Mouse (Mus musculus): Measurements from ENCODE around the gene Med16.
A peak's percentile ranks its signal among the peaks of the same experiment; 100 is the strongest.
"Not testable (repeated sequence)": the region's sequence is repeated elsewhere in the genome, so short reads cannot be mapped to it uniquely, and the experiment has no call there.

The Med16 gene

DNA sequence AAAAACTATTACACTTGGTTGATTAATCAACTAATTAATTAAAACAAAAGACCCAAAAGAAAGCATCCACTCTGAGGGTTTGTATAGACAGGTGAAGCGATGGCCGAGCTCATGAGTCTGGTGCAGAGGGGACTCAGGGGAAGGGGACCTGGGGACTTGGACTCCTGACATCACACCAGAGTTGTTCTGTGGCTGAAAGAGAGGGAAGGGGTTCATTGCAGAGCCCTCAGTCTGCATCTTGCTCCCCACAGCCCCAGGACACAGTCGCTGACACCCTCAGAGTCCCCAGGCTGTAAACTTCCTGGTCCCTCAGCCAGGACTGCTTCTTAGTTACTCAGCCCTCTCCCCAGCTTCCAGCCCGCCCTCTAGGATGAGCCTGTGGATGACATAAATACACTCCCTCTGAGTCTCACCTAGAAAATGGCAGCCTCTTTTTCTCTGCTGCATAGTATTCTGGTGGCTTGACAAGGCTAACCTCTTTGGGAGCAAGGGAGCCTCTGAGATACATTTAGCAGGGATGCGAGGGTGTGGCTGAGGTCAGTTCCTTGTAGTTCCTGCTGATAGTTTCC is 8.9 kb upstream of the Med16 start:
- DNase-seq (ENCODE audit: low read depth) = no peak

DNA sequence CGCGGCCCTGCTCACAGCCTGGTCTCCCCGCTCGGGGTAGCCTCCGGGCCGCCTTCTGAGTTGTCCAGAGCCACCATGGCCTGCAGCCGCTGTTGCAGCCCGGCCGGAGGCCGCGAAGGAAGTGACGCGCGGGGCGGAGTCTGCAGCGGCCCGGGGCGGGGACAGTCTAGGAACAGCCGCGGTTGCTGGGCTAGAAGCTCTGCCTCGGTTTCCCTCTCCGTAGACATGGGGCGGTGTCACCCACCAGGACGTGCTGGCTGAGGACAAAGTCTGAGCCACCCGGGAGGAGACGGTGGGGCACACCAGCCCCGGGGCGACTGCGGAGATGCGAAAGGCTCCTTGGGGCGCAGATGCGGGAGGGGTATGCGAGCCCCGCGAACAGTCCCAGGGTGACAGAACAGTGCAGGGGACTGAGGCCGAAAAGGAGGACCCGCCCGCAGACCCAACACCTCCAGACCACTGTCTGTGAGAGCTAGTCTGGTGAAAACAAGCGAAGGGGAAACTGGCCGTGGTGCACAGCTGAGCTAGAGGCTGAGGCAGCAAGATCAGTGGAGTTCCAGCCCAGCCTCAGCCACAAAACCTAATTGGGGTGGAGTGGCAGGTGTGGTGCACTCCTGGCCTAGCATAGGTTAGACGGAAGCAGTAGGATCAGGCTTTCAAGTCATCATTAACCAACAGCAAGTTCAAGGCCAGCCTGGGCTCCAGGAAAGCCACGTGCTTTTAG is 8.2 kb upstream of the Med16 start, which contains the start of gene Kiss1r:
Gene Kiss1r (plus strand): TSS at position 164 of the 724 bp plus-strand sequence.
- DNase-seq (ENCODE audit: low read depth) = peak; percentile 77

DNA sequence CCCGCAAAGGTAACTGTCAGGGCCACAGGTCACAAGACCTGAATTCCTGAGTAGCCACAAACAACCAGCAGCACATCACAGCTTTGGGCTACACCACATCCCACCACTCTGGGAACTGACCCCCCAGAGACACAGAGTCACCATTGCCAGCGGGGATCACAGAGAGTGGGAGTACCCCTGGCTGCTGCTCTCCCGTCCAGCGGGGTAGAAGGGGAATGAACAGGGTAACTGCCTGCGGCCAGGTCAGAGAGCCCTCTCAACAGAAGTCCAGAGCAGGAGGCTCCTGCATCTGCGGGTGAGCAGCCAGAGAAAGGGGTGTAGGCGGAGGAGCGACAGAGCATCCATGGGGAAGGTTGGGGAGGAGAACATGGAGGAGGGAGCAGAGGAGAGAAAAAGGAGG is 7.4 kb upstream of the Med16 start:
- peak; percentile 34 for DNase-seq (ENCODE audit: low read depth)

DNA sequence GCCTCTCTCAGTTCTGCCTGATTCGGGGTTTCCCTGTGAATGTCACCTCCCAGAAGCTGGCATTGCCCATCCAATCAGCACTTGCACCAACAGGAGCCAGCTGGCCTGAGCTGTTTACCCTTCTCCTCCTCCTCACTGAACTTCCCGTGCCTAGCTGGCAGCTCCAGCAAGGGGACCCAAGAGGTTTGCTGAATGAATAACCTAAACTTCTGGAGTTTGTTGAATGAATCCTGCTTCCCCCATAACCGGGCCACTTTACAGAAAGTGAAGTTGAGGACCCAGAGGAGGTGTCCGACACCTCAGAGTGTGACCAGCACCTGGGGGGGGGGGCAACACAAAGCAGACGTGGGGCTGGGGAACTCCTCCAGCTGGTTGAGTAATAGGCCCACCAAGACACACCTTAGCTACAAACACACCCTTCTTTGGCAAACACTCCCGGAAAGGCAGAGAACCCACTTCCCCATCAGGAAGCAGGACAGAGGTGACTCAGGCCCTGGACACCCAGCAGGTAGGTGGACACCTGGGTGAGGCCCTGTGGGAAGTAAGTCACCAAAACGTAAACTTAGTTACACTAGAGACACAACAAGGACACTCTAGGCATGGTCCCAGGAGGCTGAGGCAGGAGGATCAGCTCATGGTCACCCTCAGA is 6.3 kb upstream of the Med16 start:
- peak; percentile 65 for DNase-seq (ENCODE audit: low read depth)

DNA sequence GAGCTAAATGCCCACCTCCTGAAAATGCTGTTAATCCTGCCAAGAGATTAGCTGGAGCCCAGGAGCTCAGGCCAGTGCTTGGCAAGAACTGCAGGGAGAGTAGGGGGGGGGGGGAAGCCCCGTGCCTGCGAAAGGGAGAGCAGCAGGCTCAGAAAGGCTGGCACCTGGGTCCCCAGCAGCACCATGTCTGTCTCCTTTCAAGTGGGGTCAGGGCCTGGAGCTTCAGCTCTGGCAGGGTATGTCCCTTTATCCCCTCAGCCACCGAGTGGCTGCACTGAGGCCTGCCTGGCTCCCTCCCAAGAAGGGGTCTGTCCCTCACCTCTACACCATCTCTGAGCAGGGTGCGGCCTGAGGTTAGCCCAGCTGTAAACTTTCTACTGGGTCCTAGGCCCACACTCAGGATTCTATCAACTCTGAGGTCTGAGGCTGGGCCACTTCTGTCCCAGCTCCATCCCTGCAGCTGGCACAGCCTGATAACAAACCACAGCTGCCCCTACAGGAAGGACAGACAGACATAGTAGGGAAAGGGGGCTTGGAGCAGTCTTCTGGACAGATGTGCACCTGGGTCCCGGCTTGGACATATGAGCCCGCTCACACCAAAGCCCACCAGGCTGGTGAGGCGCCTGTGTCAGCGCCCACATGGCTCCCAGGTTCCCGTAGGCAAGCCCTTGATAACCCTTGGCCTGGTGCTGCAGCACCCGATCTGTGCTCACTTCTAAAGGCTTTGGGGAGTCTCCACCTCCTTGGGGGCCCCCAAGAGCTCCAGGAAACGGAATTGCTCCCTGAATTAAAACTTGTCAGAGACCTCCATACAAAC is 5.6 kb upstream of the Med16 start:
- peak; percentile 85 for DNase-seq (ENCODE audit: low read depth)

DNA sequence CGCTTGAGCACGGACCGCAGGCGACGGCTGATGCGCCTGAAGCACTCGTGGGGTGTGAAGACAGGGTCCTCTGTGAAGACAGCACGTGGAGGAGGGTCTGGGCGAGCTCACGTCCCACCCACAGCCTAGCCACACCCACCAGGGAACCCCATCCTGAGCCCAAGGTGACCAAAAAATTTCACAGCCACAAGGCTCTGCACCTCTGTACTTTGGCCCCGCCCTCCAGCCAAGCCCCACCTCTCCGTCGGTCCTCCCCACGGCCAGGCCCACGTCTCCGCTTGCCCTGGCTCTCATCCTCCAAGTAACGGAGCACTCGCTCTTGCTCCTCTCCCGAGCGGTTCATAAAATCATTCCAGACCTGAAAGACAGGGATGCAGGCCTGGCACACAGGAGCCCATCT is 3.7 kb upstream of the Med16 start:
- DNase-seq (ENCODE audit: low read depth) = no peak

DNA sequence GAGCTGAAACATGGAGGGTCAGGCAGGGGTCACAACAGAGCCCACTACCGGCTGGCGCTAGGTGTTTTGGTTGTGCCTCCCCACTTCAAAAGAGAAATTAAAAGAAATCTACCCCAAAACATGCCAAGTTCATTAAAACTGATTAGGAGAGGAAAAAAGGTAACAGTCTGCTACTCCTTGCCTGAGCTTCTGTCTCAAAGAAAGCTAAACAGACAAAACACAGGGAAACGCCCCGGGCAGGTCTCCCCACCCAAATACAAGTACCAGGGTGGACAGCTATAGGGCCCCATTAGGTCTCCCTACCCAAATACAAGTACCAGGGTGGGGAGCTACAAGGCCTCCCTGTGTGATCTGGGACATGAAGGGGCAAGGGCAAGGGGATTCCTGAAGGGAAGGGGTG is 1.8 kb upstream of the Med16 start, which contains the start of gene Gm26602:
Gene Gm26602 (plus strand): TSS at position 301 of the 400 bp plus-strand sequence.
- no peak for DNase-seq (ENCODE audit: low read depth)

DNA sequence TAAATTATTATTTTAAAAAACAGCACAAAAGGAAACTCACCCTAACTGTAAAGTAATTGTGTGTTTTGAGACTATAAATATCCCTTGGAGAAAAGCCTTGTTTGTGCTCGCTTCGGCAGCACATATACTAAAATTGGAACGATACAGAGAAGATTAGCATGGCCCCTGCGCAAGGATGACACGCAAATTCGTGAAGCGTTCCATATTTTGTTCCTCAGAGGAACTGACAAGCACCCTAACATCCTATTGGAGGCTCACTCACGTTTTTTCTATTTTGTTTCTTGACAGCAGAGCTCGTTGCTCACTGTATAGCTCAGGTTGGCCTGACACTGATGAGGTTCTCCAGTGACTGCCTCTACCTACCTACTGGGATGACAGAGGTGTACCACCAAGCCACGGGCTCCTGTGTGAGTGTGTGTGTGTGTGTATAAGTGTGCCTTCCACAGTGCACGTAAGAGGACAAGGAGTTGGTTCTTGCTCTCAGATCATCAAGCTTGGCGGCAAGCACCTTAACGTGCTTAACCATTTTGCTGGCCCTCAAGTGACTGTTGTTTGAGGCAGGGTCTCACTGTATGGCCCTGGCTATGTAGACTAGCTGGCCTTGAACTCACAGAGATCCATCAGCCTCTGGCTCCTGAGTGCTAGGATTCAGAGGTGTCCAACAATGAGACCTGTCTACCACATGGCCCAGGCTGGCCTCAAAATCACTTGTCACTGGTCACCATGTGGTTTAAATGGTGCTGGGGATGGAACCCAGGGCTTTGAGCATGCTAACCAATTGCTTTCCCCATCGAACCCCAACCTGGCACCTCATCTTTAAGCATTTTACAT is 584 bp upstream of the Med16 start:
- no peak for DNase-seq (ENCODE audit: low read depth)

DNA sequence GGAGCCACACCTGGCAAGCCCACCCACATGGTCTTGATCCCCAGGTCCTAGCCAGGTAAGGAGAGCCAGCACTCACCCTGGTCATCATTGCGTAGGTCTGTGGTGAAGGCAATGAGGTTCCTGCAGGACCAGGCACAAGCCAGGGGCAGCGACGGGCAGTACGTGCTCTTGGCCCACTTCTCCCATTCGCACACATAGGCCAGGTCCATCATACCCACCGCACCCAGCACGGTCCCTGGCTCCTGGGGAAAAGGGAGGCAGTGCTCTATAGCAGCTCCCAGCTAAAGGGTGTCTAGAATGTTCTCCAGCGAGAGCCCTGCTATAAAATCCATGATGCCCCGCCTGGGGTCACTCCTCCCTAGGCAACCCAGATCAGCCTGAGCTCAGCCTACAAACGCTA is 1.3 kb downstream of the Med16 start:
- DNase-seq (ENCODE audit: low read depth) = no peak

DNA sequence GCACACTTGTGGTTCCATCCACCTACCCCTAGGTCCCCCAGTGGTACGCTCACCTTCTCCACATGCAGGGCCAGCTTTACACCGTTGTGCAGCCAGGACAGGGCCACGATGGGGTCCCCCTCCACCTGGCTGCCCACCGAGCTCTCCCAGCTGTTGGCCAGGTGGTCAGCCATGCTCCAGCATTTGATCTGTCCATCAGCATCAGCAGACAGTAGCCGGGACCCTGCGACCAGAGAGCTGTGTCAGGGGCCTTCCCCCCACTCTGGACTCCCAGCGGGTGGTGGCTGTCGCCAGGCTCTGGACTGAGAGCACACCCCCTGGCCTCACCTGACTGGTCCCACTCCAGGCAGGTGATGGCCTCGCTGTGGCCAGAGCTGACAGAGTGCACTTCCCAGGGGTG is 2.0 kb downstream of the Med16 start:
- no peak for DNase-seq (ENCODE audit: low read depth)

DNA sequence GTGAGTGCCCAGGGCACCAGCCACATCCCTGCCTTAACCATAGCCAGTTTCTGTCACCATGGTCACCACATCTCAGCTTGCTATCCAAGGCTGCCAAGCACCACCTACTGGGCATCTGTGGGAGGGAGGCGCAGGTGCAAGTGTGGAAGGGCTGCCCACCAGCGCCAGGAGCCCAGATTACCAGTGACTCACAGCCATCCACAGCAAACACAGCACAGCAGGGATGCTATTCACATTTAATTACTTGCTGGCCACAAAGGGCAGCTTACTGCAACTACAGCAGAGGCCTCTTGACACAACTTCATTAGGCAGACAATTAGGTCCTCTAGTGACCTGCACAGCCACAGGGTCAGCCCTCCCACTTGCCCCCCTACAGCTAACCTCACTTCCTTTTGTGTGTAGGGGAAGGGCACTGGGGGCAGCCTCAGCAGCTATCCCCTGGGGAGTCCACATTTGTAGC is 7.7 kb downstream of the Med16 start:
- DNase-seq (ENCODE audit: low read depth) = peak; percentile 48

DNA sequence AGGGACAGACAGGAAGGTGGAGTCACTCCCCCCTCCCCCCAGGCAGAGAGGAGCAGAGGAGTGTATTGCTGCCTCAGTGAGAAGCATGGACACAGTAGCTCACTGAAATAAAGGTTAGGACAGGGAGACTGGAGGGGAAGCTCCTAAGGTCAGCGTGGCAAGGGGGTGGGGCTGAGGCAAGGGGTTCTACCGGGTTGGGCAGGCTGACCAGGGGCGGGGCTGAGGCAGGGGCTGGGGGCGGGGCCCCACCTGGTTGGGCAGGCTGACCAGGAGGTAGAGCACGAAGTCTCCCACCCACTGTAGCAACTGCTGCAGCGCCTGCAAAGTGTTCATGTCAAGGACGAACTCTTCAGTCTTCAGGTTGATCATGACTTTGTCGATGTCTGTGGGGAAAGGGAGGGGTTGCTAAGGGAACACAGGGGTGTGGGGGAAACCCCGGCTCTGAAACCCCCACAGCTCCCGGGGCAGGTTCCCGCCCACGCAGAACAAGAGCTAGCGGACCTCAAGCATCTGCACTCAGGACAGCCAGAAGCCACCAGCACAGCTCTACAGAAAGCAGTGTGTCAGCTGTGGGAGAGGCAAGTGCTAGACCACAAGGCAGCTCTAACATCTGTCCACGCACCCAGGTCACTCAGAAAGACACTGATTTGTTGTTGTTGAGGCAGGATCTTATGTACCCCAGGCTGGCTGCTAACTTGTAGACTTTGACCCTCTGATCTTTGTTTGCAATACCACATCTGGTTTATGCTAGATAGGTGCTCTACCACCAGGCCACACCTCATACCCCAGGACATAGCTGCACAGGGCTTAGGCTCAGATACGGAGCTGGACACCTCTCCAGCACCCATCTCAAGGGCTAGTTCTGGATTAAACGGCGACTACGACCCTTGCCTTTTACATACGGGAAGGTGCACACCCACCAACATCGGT is 11.1 kb downstream of the Med16 start:
- no peak for DNase-seq (ENCODE audit: low read depth)

DNA sequence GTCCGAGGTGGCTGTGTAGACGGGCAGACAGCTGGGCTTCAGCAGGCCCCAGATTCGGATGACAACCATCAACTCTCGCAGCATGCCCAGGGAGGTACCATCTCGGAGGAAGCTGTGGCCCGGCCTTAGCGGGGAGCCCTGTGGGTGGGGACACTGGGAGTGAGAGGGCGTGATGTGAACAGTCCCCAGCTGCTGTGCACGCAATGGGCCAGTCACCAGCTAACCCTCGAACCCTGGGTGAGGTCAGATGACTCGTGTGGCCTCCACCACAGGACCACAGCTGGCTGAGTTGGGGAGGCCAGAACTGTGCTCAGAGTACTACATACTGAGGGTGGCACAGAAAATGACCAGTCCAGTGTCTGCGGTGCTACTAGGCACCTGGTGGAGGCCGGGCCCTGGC is 11.9 kb downstream of the Med16 start:
- no peak for DNase-seq (ENCODE audit: low read depth)

DNA sequence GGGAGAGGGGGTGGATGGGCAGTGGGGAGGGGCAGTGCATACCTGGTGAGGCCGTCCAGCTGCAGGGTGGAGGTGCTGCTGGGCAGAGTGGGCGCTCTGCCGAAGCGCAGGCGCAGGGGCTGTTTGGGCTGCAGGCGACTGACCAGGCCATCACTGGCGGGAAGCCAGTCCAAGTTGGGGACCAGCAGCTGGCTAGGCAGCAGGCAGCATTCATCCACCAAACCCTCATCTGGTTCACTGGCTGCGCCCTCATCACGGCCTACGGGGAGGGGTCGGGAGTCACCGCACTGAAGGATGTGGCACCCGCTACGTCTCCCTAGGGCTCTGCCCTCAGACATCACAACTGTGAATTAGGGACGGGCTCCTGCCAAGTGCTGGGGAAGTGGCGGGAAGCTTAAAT is 12.4 kb downstream of the Med16 start:
- no peak for DNase-seq (ENCODE audit: low read depth)

DNA sequence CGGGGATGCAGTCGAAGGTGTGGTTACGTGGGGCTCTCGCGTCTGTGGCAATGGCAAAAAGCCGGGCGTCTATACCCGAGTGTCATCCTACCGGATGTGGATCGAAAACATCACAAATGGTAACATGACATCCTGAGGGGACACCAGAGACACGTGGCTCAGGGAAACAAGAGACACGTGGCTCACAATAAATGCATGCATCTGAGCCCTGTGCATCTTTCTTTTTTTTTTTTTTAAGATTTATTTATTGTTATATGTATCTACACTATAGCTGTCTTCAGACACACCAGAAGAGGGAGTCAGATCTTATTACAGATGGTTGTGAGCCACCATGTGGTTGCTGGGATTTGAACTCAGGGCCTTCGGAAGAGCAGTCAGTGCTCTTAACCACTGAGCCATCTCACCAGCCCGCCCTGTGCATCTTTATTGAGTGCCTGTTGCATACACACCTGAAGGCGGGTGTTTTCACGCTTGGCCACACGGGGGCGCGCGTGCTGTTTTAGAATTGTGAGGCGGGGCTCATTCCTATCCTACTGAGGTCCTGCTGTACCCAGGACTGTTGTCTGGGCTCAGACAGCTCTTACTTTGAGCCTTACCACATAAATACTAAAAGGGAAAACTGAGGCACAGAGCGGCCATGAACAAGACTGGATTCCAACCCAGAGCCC is 16.1 kb downstream of the Med16 start:
- DNase-seq (ENCODE audit: low read depth) = peak; percentile 77

DNA sequence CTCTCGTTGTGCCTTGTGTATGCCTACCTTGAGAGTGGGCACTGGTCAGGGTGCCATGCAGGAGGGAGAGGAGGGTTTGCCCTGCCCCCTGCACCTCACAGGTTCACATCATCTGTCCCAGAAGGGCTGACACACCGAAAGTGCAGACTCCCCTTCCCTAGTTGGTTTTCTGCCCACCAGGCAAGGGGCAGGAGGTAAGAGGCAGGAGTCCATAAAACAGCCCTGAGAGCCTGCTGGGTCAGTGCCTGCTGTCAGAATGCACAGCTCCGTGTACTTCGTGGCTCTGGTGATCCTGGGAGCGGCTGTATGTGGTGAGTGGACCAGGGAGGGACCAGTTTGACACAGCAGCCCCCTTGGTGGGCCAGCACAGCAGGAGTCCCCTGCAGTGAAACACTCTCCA is 18.1 kb downstream of the Med16 start, which contains the start of gene Cfd:
Gene Cfd (plus strand): TSS at position 184 of the 400 bp plus-strand sequence.
- no peak for DNase-seq (ENCODE audit: low read depth)

DNA sequence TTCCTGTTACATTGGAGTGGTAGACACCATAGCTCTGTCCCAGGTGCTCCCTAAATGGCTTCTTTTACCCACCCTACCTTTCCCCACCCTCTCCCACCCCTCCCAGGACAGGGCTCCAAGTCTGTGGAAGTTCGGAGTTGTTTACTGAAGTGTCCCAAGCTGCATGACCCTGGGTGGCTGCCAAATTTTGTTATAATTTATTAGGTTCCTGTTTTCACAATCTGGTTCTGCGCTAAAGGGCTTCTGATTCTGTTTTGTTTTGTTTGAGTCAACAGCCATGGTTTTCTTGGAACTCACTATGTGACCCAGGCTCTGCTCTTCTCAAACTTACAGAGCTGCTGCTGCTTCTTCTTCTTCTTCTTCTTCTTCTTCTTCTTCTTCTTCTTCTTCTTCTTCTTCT is 19.3 kb downstream of the Med16 start:
- DNase-seq (ENCODE audit: low read depth) = no peak

DNA sequence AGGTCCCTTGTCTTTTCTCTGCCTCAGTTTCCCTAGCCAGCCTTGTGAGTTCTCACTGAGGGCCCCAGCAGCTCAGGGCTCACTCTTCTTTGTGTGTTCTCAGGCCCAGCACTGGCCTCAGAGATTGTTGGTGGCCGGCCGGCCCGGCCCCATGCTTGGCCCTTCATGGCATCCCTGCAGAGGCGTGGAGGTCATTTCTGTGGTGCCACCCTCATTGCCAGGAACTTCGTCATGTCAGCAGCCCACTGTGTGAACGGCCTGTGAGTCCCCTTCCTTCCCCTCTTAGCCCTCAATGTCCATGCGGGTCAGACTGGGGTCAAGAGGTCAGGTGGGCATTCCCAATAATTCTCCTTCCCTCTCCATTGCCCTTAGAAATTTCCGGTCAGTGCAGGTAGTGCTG is 22.1 kb downstream of the Med16 start:
- no peak for DNase-seq (ENCODE audit: low read depth)

DNA sequence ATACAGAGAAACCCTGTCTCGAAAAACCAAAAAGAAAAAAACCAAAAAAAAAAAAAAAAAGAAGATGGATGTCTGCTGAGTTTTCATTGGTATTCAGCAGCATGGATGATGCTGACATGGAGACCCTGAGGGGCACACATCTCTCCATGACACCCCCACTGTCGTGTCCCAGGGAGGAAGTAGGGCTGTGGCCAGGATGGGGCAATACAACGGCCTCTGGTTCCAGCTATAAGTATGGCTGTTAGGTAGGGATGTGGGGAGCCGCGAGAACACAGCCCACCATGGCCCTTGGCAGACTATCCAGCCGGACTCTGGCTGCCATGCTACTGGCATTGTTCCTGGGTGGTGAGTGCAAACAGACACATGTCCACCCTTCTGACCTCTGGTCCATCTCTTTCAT is 22.7 kb downstream of the Med16 start, which contains the start of gene Elane:
Gene Elane (plus strand): TSS at position 194 of the 400 bp plus-strand sequence.
- DNase-seq (ENCODE audit: low read depth) = no peak

DNA sequence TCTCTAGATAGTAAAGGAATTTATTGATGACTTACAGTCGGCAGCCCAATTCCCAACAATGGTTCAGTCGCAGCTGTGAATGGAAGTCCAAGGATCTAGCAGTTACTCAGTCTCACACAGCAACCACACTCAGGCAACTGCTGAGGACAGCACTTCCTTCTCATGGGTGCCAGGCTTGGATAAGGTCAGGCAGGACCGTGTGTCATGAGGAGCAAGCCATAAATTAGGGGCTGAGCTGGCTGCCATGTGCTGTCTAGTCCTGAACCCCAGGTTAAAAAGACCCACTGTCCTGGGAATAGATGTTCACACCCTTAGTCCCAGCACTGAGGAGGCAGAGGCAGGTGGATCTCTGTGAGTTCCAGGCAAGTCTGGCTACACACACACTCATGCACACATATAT is 23.8 kb downstream of the Med16 start:
- not testable (repeated sequence) for DNase-seq (ENCODE audit: low read depth)

Measured in 416B (cell line).